Mouse (Mus musculus): Measurements from ENCODE around the gene Nfasc.

Nfasc gene

GRCm38 (mm10) chr1:132585376-132585775, 156.2 kb downstream of the Nfasc start:
- no peak for ATAC-seq (ENCODE audit: low TSS enrichment)

GRCm38 (mm10) chr1:132582998-132583604, 158.5 kb downstream of the Nfasc start:
- ATAC-seq (ENCODE audit: low TSS enrichment) = peak; percentile 44

DNA sequence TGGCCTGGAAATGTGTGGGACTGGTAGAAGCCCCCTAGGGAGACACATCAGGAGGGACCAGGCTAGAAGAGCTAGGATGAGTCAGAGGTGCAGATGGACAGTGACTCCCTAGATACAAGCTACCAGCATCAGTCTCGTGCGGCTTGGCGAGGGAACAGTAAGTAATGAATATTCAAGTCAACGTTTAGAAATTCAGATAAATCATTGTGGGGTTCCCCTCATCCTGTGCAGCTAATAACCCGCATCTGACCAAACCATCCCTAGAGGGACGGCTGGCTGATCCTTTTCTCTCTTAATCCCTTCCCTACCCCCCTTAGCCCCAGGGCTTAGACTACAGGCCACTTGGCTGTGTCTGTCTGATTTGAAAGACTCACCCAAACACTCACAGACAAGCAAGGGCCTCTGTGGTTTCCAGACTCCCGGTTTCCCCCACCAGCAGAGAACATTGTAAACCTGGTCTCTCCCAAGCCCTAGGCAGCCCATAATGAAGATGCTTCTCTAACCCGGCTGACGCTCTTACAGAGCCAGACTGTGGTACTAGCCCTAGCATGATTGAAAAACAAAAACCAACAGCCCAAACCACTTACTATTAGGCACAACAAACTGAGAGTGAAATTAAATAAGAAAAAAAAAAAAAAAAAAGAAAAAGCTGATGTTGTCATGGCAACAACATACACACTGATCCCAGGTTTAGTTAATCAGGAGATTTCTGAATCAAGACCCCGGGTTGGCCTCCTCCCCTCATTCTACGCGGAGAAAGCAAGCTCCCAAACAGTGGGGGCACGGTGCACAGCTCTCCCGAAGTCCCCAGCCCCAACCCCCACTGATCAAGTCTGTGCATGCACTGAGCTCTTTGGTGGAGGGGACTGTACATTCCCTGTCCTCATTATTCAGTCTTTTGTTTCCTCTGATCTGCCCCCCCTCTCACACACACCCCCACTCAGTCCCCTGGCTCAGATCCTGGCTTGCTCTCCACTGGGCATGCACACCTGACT, 159.5 kb downstream of the Nfasc start:
- no peak for ATAC-seq (ENCODE audit: low TSS enrichment)

DNA sequence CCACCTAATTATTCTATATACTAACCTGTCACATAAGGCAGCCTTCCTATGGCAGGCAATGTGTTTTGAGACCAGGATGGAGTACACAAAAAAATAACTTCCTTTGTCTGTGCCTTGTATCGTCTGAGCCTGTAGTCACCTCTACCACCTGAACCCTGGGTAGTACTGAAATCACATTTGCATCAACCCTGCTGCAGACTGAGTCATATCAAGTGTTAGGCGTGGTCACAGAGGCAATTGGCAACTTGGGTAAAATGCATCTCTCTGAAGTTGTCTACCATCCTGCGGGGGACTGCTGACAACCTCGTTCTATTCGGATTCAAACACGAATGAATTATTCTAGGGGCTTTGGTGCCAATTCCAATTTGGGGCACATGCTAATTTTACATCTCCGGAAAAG, 161.5 kb downstream of the Nfasc start:
- no peak for ATAC-seq (ENCODE audit: low TSS enrichment)

DNA sequence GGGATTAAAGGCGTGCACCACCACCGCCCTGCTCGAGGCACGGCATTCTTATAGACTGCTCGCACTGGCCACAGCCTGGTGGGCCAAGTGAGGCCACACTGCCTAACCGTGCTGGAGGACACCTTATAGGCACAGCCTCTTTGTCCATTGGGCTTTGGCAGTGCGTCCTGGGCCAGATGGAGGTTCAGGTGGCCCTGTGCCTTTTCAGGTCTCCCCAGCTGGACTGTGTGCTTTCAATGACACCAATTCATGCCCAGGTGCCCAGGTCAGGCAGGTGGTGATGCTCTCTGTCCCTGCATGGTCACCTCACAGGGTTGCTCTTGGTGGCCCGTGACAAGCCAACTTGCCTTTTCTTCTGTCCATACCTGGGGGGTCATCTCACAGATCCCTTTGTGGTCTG, 164.8 kb downstream of the Nfasc start:
- ATAC-seq (ENCODE audit: low TSS enrichment) = no peak

DNA sequence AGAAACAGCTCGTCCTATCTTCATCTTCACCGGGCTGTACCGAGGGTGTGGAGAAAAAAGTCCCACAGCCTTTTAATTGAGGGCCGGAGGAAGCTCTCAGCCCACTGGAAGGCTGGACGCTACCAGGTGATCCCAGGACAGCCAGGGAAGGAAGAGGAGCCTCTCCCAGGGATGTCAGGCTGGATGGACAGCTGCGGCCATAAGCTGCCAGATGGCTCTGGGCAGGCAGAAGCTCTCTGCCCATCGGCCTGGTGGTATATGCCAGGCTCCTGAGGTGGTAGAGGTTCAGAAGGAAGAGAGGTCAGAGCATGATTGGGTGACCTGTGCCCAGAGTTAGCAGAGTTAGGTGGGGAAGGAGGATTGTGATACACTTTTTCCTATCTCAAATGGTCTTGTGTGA, 168.7 kb downstream of the Nfasc start:
- no peak for ATAC-seq (ENCODE audit: low TSS enrichment)

GRCm38 (mm10) chr1:132571613-132572012, 170.0 kb downstream of the Nfasc start:
- no peak for ATAC-seq (ENCODE audit: low TSS enrichment)

DNA sequence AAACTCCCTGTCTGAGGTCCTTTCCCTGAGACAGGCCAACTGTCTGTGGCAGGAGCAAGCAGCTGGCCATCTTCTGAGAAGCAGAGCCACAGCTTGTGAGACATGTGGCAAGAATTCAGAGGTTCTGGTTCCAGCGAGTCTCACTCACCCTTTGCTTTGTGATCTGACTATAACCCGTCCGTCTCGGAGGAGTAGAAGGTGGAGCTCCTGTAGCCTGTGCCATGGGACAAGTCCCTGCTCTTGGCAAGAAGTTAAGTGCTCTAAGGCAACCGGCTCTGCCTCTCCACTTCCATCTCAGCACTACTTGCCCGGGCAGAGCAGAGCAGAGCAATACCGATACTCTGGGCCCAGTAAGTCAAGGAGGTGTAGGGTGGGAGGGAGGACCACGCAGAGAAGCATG, 170.7 kb downstream of the Nfasc start:
- no peak for ATAC-seq (ENCODE audit: low TSS enrichment)

DNA sequence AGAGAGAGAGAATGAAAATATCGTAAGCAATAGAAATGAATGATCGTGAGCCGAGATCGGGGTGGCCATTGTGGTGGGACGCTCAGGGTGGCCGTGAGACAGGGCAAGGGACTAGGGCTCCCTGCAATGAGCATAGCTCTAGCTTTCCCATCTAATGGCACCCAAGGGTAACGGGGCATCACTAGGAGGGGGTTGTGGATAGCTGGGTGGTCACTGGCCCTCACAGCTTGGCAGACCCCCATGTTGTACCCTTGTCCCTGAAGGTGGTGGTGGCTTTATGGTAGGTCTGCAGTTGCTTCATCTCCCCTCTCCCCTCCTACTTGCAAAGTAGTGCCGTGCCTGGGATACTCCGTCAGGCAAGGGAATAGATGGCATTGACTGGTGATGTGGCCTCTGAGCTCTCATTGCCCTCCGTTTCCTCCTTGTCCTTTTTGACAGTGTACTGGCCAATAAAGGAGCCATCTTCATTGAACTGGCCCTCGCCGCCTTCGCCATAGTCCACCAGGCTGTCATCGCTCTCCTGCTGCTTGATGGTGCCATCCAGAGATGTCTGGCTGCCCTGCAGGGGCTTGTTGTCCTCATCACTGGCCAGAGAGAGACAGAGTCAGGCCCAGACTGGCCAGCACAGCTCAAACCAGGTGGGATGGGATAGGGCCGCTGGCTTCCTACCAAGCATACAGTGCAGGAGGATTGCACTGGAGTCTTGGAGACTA, 171.4 kb downstream of the Nfasc start:
- ATAC-seq (ENCODE audit: low TSS enrichment) = no peak

DNA sequence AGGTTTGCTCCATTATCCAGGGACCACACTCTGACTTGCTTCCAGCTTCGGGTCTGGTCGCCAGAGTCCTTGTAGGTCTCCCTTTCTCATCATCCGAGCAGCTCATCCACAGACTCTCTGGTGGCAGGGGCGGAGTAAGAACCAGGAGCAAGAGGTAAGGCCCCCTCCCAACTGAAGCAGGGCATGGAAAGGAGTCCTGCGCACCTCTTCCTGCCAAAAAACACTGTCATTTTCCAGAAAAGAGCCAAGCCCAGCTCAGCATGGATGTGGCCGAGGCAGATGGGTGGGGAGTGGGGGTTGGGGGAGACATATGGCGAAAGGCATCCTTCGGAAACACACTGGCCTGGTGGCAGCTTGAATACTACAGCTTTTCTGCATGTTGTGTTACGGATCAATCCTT, 172.1 kb downstream of the Nfasc start:
- ATAC-seq (ENCODE audit: low TSS enrichment) = no peak

DNA sequence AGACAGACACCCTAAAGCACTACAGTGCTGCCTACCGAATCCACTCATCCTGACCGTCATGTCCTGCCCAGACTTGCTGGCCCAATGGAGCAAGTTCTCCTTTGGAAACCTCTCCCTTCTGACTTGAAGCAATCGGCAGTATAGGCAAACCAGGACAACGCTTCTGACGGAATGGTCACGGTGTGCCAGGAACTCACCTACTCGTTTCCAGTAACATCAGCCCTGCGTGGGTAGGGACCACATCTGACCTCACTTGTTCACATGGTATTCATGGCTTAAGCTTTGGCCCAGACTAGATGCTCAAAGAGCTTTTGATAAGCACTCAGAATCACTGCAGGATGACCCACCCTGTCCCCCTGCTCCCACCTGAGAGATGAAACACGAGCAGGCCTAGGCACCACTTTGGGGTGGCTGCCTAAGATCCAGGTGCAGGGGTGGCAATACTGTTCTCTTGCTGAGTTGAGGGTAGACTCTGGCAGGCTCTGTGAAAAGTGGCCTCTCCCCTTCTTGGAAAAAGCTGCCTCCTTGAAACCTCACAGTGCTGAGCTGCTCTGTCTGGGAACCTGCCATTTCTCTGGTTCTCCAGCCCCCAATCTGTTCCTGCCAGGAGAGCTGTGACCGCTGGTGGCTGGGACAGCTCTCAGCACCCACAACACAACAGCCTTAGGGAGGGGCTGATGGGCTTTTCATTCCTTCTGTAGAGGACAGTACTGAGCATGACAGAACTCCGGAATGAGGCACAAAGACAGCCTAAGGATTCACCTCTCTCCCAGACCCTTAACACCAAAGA, 174.1 kb downstream of the Nfasc start:
- ATAC-seq (ENCODE audit: low TSS enrichment) = peak; percentile 42

GRCm38 (mm10) chr1:132565766-132566165, 175.8 kb downstream of the Nfasc start:
- peak; percentile 28; the same call in 1 of the 2 replicates for ATAC-seq (ENCODE audit: low TSS enrichment)

DNA sequence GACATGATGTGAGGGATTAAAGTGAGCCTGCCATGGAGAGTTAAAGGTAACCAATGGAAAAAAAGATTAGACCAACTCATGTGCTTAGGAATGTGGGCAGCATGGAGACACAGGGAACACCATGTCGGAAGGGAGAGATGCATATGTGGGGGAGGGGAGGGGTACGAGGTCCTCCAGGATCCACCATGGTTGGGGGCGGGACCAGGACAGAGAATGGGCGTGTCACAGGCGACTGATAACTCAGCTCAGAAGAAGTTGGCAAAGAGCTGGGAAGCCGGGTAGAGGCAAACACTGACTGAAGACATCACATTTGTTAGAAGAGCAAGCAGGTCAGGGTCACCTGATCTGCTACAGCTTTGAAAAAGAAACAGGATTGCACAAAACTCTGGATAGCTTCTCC, 176.7 kb downstream of the Nfasc start:
- ATAC-seq (ENCODE audit: low TSS enrichment) = no peak

DNA sequence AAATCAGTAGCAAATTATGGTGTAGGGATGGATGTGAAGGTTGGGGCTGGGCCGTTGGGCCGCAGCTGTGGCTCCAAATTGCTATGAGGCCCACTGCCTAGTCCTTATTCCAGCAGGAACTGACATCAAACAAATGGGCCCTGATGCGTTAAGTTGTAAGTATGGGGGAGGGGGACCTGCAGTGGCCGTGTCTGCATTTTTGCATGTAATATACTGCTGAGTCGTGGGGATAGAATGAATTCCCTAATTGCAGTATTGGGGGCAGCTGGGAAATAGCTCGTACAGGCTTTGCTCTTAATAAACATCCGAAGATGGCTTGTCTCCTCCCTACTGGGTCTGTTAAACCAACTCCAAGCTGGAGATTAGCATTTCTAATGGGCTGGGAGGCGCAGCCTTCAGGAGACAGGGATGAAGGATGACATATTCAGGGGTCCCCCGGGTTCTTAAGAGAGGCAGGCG, 179.2 kb downstream of the Nfasc start:
- ATAC-seq (ENCODE audit: low TSS enrichment) = no peak

DNA sequence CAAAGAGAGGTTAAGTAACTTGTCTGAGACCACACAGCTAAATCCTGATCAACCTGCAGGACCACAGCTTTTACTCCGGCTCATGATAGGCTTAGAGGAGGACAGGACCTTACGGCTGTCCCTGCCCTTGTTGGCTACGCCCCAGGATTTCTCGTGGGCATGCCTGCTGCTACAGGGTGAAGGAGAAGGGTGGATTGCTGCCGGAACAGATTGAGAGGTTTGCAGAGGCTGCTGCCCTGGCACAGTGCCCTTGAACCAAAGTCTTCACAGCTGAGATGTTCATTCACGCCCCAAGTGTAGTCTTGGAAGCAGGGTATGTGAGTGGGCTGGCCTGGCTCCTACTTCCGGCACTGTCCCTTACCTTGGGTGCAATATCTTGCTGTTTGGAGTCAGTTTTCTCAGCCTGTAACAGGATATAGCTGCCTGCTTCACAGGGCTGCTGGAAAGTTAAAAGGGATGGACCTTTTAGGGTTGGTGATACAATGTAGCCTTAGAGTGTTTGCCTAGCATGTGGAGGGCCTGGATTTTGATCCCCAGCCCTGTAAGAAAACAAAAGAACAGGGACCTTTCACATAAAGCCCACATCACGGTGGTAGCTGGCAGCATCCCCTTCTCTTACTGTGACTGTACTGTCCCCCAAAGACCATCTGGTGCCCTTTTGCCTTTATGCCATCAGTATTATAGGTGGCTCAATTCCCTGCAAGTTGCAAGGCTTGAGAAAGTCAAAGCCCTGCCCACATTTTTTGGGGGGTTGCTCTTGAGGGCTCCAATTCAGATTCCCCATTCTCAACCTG, 180.5 kb downstream of the Nfasc start:
- no peak for ATAC-seq (ENCODE audit: low TSS enrichment)

- no peak for ATAC-seq (ENCODE audit: low TSS enrichment)
Observed at GRCm38 (mm10) chr1:132559045-132559444, 182.6 kb downstream of the Nfasc start.

DNA sequence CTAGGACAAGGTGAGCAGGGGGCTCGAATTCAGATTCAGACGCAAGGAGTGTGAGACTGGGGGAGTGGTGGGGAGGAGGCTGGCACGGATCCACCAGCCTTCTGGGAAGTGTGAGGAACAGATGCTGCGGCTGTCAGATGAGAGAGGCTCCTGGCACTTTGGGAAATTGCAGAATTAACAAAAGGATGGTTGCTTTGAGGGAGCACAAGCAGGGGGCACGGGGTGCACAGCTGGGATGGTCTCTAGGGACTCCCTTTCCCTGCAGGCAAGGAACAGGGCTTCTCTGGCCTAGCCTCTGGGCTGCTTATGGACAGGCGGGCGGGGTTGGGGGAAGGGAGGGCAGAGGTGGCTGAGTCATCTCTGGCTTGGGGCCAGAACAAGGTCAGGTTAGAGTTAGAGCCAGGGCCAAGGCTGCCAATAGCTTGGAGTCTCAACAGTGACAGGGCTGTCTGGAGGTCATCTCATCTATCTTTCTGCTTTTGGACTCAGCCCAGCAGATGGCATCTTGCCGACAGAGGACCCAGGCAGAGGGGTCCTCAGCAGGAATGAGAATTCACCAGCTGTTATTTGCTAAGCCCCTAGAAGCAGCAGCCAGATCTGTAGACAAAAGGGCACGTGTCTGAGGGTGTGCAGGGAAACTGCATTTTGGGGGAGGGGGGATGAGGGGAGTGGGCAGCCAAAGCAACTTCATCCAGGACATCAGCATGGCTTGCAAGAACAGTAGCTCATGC, 183.5 kb downstream of the Nfasc start:
- peak; percentile 38; the same call in 1 of the 2 replicates for ATAC-seq (ENCODE audit: low TSS enrichment)

DNA sequence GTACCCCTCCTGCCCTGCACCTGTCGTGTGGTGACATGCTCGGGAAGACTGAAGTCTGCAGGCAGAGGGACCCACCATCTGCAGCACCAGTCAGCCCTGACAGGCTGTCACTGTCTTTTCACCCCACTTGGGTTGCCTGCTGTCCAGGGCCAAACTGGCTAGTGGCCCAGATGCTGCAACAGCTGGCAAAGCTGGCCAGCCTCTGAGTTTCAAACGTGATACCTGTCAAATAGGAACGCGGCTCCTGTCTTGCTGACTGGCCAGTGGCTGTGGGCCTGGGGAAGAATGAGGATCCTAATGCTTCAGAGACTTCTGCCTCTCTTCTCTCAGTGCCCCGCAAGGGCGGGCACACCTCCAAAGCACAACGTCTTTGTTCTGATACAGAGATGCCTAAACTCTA, 197.8 kb downstream of the Nfasc start:
- no peak for ATAC-seq (ENCODE audit: low TSS enrichment)

DNA sequence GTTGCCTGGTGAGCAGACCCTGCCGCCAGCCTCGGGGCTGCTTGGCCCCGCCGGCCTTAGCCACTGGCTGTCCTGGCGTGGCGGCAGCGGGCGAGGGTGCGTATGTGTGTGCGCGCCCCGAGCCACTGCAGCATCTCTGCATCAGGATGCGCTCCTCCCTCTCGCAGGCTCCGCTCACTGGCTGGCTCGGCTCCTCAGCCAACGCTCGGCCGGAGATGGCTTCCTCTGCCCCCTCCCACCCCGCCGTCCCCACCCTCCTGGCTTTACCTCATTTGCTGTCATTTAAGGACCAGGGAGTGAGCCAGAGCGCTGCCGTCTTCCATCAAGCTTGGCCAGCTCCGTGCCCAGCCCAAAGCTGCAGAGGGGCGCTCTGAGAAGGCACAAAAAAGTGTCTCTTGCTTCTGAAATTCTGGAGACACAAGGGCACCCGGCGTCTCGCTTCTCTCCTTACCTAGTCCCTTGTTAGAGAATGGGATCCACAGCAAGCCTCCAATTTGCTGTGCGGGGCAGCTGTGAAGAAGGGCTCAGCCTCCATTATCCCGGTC, 198.8 kb downstream of the Nfasc start, which contains the start of gene Cntn2:
Gene Cntn2 (minus strand): TSS at position 495 of the 545 bp plus-strand sequence.
- ATAC-seq (ENCODE audit: low TSS enrichment) = peak; percentile 93
